Mouse (Mus musculus) E14TG2a.4 (cell line): Measurements from ENCODE around the gene Capn5.

Experiments
- H3K27me3 ChIP-seq: 2 replicates; pipeline ENCODE4 v1.6.1; 2014; ENCODE audit warnings: low read length, control low read depth; ENCODE audit not compliant: insufficient read depth
- H3K36me3 ChIP-seq: 2 replicates; pipeline ENCODE4 v1.6.1; 2014; ENCODE audit warnings: low read length, control low read depth; ENCODE audit not compliant: insufficient read depth
- H3K4me1 ChIP-seq: replicated peaks from 2 replicates; pipeline ENCODE4 v1.6.1; 2014; ENCODE audit warnings: low read depth, low read length, control low read depth
- H3K4me3 ChIP-seq: replicated peaks from 2 replicates; pipeline ENCODE4 v1.5.1; 2014; ENCODE audit warnings: mild to moderate bottlenecking, low read length
- H3K9me3 ChIP-seq: 2 replicates; pipeline ENCODE4 v1.6.1; 2014; ENCODE audit warnings: low read length, control low read depth
- CTCF ChIP-seq: conservative IDR thresholded peaks from 2 replicates; pipeline ENCODE4 v1.5.1; 2014; ENCODE audit warnings: low read length
- NANOG ChIP-seq: IDR thresholded peaks from 2 replicates; pipeline ENCODE4 v1.6.1; 2014; ENCODE audit warnings: borderline replicate concordance, low read length, mixed read lengths
- POU5F1 ChIP-seq: IDR thresholded peaks from 2 replicates; pipeline ENCODE4 v1.6.1; 2014; ENCODE audit warnings: low read length, borderline replicate concordance

Capn5 gene

DNA sequence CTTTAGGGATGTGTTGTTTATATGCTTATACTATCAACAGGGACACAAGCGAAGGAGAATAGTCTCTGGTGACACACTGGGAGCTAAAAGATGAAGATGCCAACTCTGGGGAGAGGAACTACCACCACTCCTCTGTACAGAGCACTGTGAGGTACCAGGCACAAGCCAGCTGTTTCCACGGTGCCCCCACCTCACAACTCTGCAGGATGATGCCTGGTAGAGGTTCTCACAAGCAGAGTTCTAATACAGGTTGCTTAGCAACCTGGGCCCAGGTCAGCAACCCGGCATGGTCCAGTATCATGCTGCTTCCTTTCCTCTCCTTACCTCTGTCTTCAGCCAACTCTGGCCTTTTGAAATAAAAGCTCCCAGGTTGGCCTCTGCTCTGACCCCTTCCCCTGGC lies 40.5 kb downstream of the Capn5 start:
- Histone ChIP-seq H3K4me1 (peaks cover 15% of the 10 kb centered on the region), H3K4me3 (no peak overlapping the region), H3K36me3 (peaks cover 16% of the 10 kb centered on the region), H3K9me3 (no peaks in the 10 kb centered on the region), H3K27me3 (no peaks in the 10 kb centered on the region)
- TF ChIP-seq CTCF = no peak
- no peak for TF ChIP-seq NANOG

- H3K27me3 ChIP-seq = no peaks in the 10 kb centered on the region
- peaks cover 10% of the 10 kb centered on the region; the same call in 1 of the 2 replicates for H3K4me1 ChIP-seq
- TF ChIP-seq NANOG (no peak), POU5F1 (no peak), CTCF (peak; percentile 42)
- H3K36me3 ChIP-seq = peaks cover 61% of the 10 kb centered on the region
- H3K4me3 ChIP-seq = no peak overlapping the region
- no peaks in the 10 kb centered on the region for H3K9me3 ChIP-seq
Measured at GRCm38 (mm10) chr7:98131751-98132150, 46.3 kb downstream of the Capn5 start.

GRCm38 (mm10) chr7:98125473-98125872 lies 52.6 kb downstream of the Capn5 start:
- Histone ChIP-seq H3K4me1 (peaks cover 12% of the 10 kb centered on the region), H3K9me3 (0 out of 2 replicates have a peak, but pooled peaks cover 3% of the 10 kb centered on the region), H3K27me3 (peaks cover 11% of the 10 kb centered on the region; the same call in 1 of the 2 replicates), H3K4me3 (no peak overlapping the region), H3K36me3 (peaks cover 77% of the 10 kb centered on the region)
- TF ChIP-seq NANOG (no peak), CTCF (peak; percentile 64)

GRCm38 (mm10) chr7:98124701-98125100 lies 53.4 kb downstream of the Capn5 start:
- TF ChIP-seq POU5F1 = no peak
- no peak for TF ChIP-seq NANOG
- TF ChIP-seq CTCF = no peak
- H3K4me3 ChIP-seq = no peak overlapping the region

DNA sequence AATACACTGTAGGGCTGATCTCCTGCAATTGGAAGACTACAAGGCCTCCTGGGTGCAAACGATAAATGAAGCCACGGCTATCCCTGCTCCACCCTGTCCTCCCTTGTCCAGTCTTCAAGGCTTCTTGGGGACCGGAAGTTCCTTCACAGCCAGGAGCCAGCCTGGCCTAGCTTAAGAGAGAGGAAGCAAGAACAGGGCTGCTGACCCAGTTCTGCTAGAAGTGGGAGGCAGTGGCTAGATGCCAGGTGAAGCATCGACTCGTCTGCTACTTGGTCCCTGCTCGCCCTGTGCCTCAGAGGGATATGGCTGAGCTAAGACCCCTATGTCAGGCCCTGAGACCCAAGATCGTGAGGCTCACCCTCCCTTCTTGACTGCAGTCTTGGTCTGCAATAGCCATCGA lies 56.4 kb downstream of the Capn5 start:
- Histone ChIP-seq H3K9me3 (0 out of 2 replicates have a peak, but pooled peaks cover 3% of the 10 kb centered on the region), H3K36me3 (peaks cover 40% of the 10 kb centered on the region), H3K27me3 (peaks cover 35% of the 10 kb centered on the region), H3K4me1 (peaks cover 23% of the 10 kb centered on the region), H3K4me3 (no peak overlapping the region)
- TF ChIP-seq CTCF (no peak), POU5F1 (no peak), NANOG (no peak)

More at GRCm38 (mm10) chr7:98124701-98125100, 53.4 kb downstream of the Capn5 start:
- Histone ChIP-seq H3K27me3 (peaks cover 13% of the 10 kb centered on the region; the same call in 1 of the 2 replicates), H3K36me3 (peaks cover 70% of the 10 kb centered on the region), H3K4me1 (peaks cover 14% of the 10 kb centered on the region), H3K9me3 (0 out of 2 replicates have a peak, but pooled peaks cover 3% of the 10 kb centered on the region)

DNA sequence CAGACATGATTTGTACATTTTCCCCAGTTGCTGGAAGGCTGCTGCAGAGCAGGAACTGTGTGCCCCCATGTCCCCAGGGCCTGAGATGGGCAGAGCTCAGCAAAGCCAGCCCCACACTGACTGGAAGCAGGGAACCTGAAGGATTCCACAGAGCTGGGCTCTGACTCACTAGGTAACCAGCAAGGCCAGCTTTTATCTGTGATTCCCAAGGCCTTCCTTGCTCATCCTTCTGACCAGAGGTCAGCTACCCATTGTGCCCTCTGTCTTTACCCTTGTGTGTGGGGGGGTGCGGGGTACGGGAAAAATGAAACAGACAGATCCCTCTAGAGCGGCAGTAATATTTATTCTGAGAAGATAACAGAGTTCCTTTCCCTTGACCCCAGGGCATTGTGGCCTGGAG lies 56.8 kb downstream of the Capn5 start:
- H3K4me3 ChIP-seq = no peak overlapping the region
- H3K9me3 ChIP-seq = 0 out of 2 replicates have a peak, but pooled peaks cover 3% of the 10 kb centered on the region
- TF ChIP-seq NANOG = no peak
- TF ChIP-seq POU5F1 = no peak
- H3K27me3 ChIP-seq = peaks cover 39% of the 10 kb centered on the region
- peaks cover 22% of the 10 kb centered on the region for H3K4me1 ChIP-seq
- peaks cover 37% of the 10 kb centered on the region for H3K36me3 ChIP-seq

DNA sequence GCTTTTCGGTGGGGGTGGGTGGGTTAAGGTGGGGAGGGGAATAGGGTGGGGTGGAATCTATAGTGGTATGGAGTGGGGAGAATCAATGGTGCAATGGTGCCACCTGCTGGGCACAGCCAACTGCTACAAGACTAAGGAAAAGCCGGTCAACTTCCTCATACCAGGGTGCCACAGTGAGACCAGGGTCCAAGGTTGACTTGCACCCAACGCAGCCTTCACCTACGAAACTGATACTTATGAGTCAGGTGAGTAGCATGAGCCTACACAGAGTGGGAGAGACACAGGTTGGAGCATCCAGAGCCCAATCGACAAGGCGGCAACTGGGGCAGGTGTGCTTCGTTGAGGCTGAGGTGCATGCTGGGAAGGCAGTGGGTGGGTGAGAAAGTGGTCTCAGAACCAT lies 57.7 kb downstream of the Capn5 start:
- Histone ChIP-seq H3K36me3 (peaks cover 28% of the 10 kb centered on the region), H3K9me3 (0 out of 2 replicates have a peak, but pooled peaks cover 3% of the 10 kb centered on the region), H3K4me3 (no peak overlapping the region; the same call in 1 of the 2 replicates), H3K27me3 (peaks cover 43% of the 10 kb centered on the region), H3K4me1 (peaks cover 15% of the 10 kb centered on the region)
- TF ChIP-seq CTCF (peak; percentile 41), NANOG (no peak), POU5F1 (no peak)

DNA sequence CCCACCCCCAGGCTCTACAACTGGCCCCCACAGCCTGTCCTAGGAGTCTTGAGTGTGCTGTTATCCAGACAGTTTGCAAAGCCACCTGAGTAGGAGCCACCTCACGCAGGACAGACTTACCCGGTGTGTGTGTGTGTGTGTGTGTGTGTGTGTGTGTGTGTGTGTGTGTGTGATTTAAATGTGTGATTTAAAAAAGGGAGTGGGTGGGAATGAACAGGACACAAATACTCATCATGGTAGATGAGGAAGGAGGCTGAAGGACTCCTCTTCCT lies 58.2 kb downstream of the Capn5 start:
- Histone ChIP-seq H3K4me1 (peaks cover 15% of the 10 kb centered on the region), H3K4me3 (no peak overlapping the region)
- TF ChIP-seq NANOG = no peak

DNA sequence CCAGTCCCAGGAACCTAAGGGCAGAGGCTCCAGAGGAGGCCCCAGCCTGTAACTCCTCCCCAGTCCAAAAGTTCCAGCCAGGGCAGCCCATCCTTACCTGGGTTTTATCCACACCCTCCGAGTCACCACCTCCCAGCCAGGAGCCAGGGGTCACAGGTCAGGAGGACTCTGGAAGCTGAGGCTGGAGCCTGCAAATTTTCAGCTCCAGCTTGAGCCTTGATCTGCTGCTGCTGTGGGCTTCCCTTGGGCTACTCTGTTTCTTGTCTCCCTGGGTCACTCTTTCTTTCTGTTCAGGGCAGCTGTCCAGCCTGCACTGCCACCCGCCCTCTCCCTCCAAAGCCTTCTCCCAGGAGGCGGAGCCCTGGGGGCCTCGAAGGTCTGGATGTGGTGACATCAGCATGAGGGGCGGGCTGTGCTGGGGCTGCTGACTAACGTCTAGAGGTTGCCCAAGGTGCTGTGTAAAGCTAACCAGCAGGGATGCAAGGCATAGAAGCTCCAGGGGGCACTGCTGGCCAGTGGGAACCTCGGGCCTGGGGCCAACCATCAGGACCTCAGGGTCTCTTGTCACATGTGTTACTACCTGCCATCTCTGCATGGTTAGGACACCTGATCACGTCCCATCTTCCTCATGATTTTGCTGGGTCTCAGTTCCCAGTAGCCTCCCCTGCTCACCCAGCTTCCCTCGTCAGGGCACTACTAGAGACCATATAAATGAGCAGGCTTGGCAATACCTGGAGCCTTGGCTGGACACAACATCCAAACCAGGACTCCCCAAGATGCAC lies 58.7 kb downstream of the Capn5 start, which contains the start of gene Myo7a:
Myo7a (minus strand) TSS at position 346 of the 782 bp plus-strand sequence.
- Histone ChIP-seq H3K4me3 (no peak within 1 kb of the TSS; the same call in 1 of the 2 replicates), H3K27me3 (peaks cover 52% of the 10 kb centered on the region), H3K4me1 (peaks cover 15% of the 10 kb centered on the region), H3K9me3 (0 out of 2 replicates have a peak, but pooled peaks cover 3% of the 10 kb centered on the region), H3K36me3 (peaks cover 18% of the 10 kb centered on the region)
- no peak for TF ChIP-seq CTCF
- no peak for TF ChIP-seq POU5F1
- TF ChIP-seq NANOG = no peak

More for the DNA sequence above, 58.2 kb downstream of the Capn5 start:
- peaks cover 47% of the 10 kb centered on the region for H3K27me3 ChIP-seq
- H3K36me3 ChIP-seq = peaks cover 24% of the 10 kb centered on the region
- H3K9me3 ChIP-seq = 0 out of 2 replicates have a peak, but pooled peaks cover 3% of the 10 kb centered on the region
